Mouse (Mus musculus) heart, postnatal 36 days (tissue): ENCODE results near the gene Ankrd35. TPM values are rescaled to one million over a fixed set of nuclear protein-coding genes. Genes with fewer than 3 reads are reported as not detected.

Experiments used
- DNase-seq, 2 experiments: peaks; one replicate each; pipeline ENCODE4 v3.0.0; 2021 to 2022
- intact Hi-C: fragments of 180-260 bp; cut with DNase I; formaldehyde crosslinking; loops from one replicate; pipeline ENCODE4 v1.15.1; 2025
- total RNA-seq, 2 experiments: library from RNA; stranded (reverse); gene quantifications; 2 replicates each; pipeline ENCODE4 v1.2.3; 2021

Gene Ankrd35
- total RNA-seq, 2 experiments from 2014 or later, result 0.78 to 1.7 TPM

- DNase-seq, result no peak
- intact Hi-C loops, result no loop called here
Observed at GRCm38 (mm10) chr3:96698993-96699690, 29.2 kb downstream of the Ankrd35 start.

- DNase-seq, result peak in 1 of 2 experiments; percentile 45
- intact Hi-C loops, result no loop called here
Observed at GRCm38 (mm10) chr3:96700376-96700775, 30.4 kb downstream of the Ankrd35 start.

- intact Hi-C loops, result no loop called here
- DNase-seq, result no peak
Observed at GRCm38 (mm10) chr3:96701003-96701402, 31.1 kb downstream of the Ankrd35 start.

GRCm38 (mm10) chr3:96704778-96705177, 34.8 kb downstream of the Ankrd35 start:
- peak in 1 of 2 experiments; percentile 22 for DNase-seq
- intact Hi-C loops, result loop anchor here (5.0 kb wide), 2 partner anchors 37 to 57 kb away; partner anchors contain the start of gene Itga10

GRCm38 (mm10) chr3:96706217-96706616, 36.3 kb downstream of the Ankrd35 start:
- intact Hi-C loops, result loop anchor here (5.0 kb wide), 2 partner anchors 39 to 59 kb away; partner anchors contain the start of gene Itga10
- no peak for DNase-seq

GRCm38 (mm10) chr3:96706984-96707383, 37.1 kb downstream of the Ankrd35 start:
- intact Hi-C loops, result loop anchor here (5.0 kb wide), 2 partner anchors 40 to 60 kb away; partner anchors contain the start of gene Itga10

GRCm38 (mm10) chr3:96707903-96708683, 38.2 kb downstream of the Ankrd35 start, which contains the start of gene Nudt17:
Gene Nudt17 (minus strand): TSS chr3:96708562.
- peak; percentile 89 to 92 for DNase-seq
- intact Hi-C loops, result loop anchor here (2.0 to 5.0 kb wide), 3 partner anchors 41 to 161 kb away; partner anchors contain the start of gene Itga10

More at GRCm38 (mm10) chr3:96706984-96707383, 37.1 kb downstream of the Ankrd35 start:
- no peak for DNase-seq

GRCm38 (mm10) chr3:96708684-96709064, 38.7 kb downstream of the Ankrd35 start:
- intact Hi-C loops, result loop anchor here (2.0 to 5.0 kb wide), 3 partner anchors 41 to 162 kb away; partner anchors contain the start of gene Itga10
- DNase-seq, result no peak

- no peak for DNase-seq
- intact Hi-C loops, result no loop called here
Observed at GRCm38 (mm10) chr3:96714286-96714685, 44.4 kb downstream of the Ankrd35 start.

GRCm38 (mm10) chr3:96715854-96716253, 45.9 kb downstream of the Ankrd35 start:
- no peak for DNase-seq
- intact Hi-C loops, result no loop called here

GRCm38 (mm10) chr3:96719173-96719572, 49.2 kb downstream of the Ankrd35 start:
- intact Hi-C loops, result no loop called here
- peak in 1 of 2 experiments; percentile 21 for DNase-seq

GRCm38 (mm10) chr3:96727343-96727827, 57.5 kb downstream of the Ankrd35 start, which contains the start of the genes Polr3c and Rnf115:
Gene Polr3c (minus strand): TSS chr3:96727628.
Gene Rnf115 (plus strand): TSS chr3:96727664.
- intact Hi-C loops, result loop anchor here (2.0 to 5.0 kb wide), 2 partner anchors 31 to 85 kb away; partner anchors contain the start of gene Pias3
- DNase-seq, result peak; percentile 95 to 97

GRCm38 (mm10) chr3:96727828-96728633, 58.1 kb downstream of the Ankrd35 start:
- no peak for DNase-seq
- intact Hi-C loops, result loop anchor here (2.0 to 5.0 kb wide), 2 partner anchors 31 to 84 kb away; partner anchors contain the start of gene Pias3

GRCm38 (mm10) chr3:96728634-96729402, 58.9 kb downstream of the Ankrd35 start:
- intact Hi-C loops, result loop anchor here (5.0 kb wide), 1 partner anchor 83 kb away; no protein-coding TSS in a partner anchor
- no peak for DNase-seq

- intact Hi-C loops, result loop anchor here (5.0 kb wide), 1 partner anchor 83 kb away; no protein-coding TSS in a partner anchor
- no peak for DNase-seq
Observed at GRCm38 (mm10) chr3:96729403-96729784, 59.5 kb downstream of the Ankrd35 start.

- no peak for DNase-seq
- intact Hi-C loops, result no loop called here
Observed at GRCm38 (mm10) chr3:96730785-96731184, 60.9 kb downstream of the Ankrd35 start.

GRCm38 (mm10) chr3:96733984-96734383, 64.1 kb downstream of the Ankrd35 start:
- DNase-seq, result no peak
- intact Hi-C loops, result no loop called here

- intact Hi-C loops, result no loop called here
- no peak for DNase-seq
Observed at GRCm38 (mm10) chr3:96735200-96735599, 65.3 kb downstream of the Ankrd35 start.
